In the genomic region with DNA sequence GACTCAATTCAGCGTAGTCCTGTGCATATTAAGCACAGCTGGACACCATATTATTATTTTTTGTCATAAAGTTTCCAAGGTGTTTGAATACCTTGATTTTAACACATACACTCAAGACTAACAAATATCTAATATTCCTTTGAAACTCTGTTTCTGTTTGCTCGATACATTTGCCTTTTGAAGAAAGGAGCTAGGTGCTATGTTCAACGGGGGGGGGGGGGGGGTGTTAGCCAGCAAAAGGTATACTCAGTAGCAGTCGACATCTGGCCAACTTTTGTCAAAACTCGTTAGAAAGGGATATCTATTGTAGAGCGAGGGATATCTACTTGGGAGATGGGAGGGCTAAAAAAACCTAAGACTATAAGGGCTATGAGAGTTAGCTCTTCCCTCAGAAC, we compare ENCODE assay signal across 9 mouse cellular contexts. TPM values are rescaled to one million over a fixed set of nuclear protein-coding genes. Genes with fewer than 3 reads are reported as not detected.
A peak's percentile ranks its signal among the peaks of the same experiment; 100 is the strongest.
DNase-seq lines count a peak whose midpoint lies in the region; ATAC-seq lines count a peak whose summit lies in the region.
"Had no signal": no experiment of that assay in that cellular context is flagged by ENCODE, and none has a peak within 500 bp of the region (broad histone marks: within the 10 kb centered on the region; RNA-seq: fewer than 3 reads in every experiment).

No protein-coding gene starts in this region.

- peak overlapping the region; percentile 93 for H3K4me2 ChIP-seq in heart, embryonic 14.5 days (ENCODE audit: low read length)
- peak overlapping the region; percentile 70 for H3K4me2 ChIP-seq in hindbrain, embryonic 12.5 days (replicated peaks)
- H3K4me2 ChIP-seq in midbrain, embryonic 12.5 days (replicated peaks): peak overlapping the region; percentile 75

- DNase-seq in heart, postnatal 36 days: no peak
- DNase-seq in Muller cell, postnatal 12 days (ENCODE audit: inconsistent ontology term): peak; percentile 11
- DNase-seq in thymus, postnatal 36 days: no peak
- no peak for DNase-seq in thymus, postnatal 25 days
- DNase-seq: lung, adult 18-20 months had no signal

- H3K27me3 ChIP-seq in heart, embryonic 14.5 days (ENCODE audit: control insufficient read depth, insufficient read depth, low read length): no peaks in the 10 kb centered on the region
- peaks cover 18% of the 10 kb centered on the region for H3K27me3 ChIP-seq in hindbrain, embryonic 12.5 days
- peaks cover 26% of the 10 kb centered on the region for H3K27me3 ChIP-seq in midbrain, embryonic 12.5 days

- H3K9me3 ChIP-seq in heart, embryonic 14.5 days (ENCODE audit: control insufficient read depth, low read length): no peaks in the 10 kb centered on the region
- no peaks in the 10 kb centered on the region for H3K9me3 ChIP-seq in hindbrain, embryonic 12.5 days (replicated peaks)
- no peaks in the 10 kb centered on the region for H3K9me3 ChIP-seq in midbrain, embryonic 12.5 days

- H3K4me1 ChIP-seq in heart, embryonic 14.5 days (ENCODE audit: control insufficient read depth in 2 of 2, insufficient read depth in 2 of 2, low read length in 2 of 2): peaks cover 23 to 57% of the 10 kb centered on the region in 2 experiments
- H3K4me1 ChIP-seq in hindbrain, embryonic 12.5 days: peaks cover 43% of the 10 kb centered on the region
- H3K4me1 ChIP-seq in midbrain, embryonic 12.5 days: peaks cover 59% of the 10 kb centered on the region

- 15% methylated on average over 6 of the region's 6 CpGs for WGBS in heart, embryonic 14.5 days
- 24% methylated on average over 6 of the region's 6 CpGs for WGBS in hindbrain, embryonic 12.5 days
- 28% methylated on average over 6 of the region's 6 CpGs for WGBS in midbrain, embryonic 12.5 days

- peak overlapping the region; percentile 47 to 99 for H3K27ac ChIP-seq in heart, embryonic 14.5 days (replicated peaks in 1 of 2; ENCODE audit: control insufficient read depth in 1 of 2, insufficient read depth in 1 of 2, low read depth in 2 of 2, low read length in 2 of 2)
- 0 out of 2 replicates have a peak overlapping the region, but pooled peaks have one; percentile 94 for H3K27ac ChIP-seq in hindbrain, embryonic 12.5 days
- H3K27ac ChIP-seq in midbrain, embryonic 12.5 days (replicated peaks): no peak overlapping the region

- intact Hi-C loops in heart, postnatal 36 days (cut with DNase I): loop anchor here (10.0 kb wide), 2 partner anchors 248 to 398 kb away; partner anchors contain the start of genes Aph1b and Gm10647

- H3K4me3 ChIP-seq in heart, embryonic 14.5 days (ENCODE audit: control insufficient read depth in 1 of 2, insufficient read depth in 1 of 2, low read depth in 1 of 2, low read length in 2 of 2): peak overlapping the region; percentile 57 to 92
- H3K4me3 ChIP-seq in hindbrain, embryonic 12.5 days: peak overlapping the region; percentile 75
- H3K4me3 ChIP-seq in midbrain, embryonic 12.5 days: peak overlapping the region; percentile 78

- no peak for ATAC-seq in heart, embryonic 14.5 days (ENCODE audit: insufficient number of reproducible peaks, insufficient read depth, low FRiP score, low read depth)
- no peak for ATAC-seq in hindbrain, embryonic 12.5 days (ENCODE audit: low FRiP score)
- no peak for ATAC-seq in midbrain, embryonic 12.5 days (ENCODE audit: low FRiP score, low read depth)
- ATAC-seq in erythroid progenitor cell, adult 5-6 weeks (replicated peaks; ENCODE audit: low FRiP score, poor library complexity, severe bottlenecking): no peak

- peaks cover 84% of the 10 kb centered on the region for H3K36me3 ChIP-seq in heart, embryonic 14.5 days (ENCODE audit: control insufficient read depth, insufficient read depth, low read length)
- H3K36me3 ChIP-seq in hindbrain, embryonic 12.5 days: no peaks in the 10 kb centered on the region
- no peaks in the 10 kb centered on the region for H3K36me3 ChIP-seq in midbrain, embryonic 12.5 days

- peak overlapping the region; percentile 99 for H3K9ac ChIP-seq in heart, embryonic 14.5 days (ENCODE audit: low read length)
- H3K9ac ChIP-seq in hindbrain, embryonic 12.5 days: peak overlapping the region; percentile 88
- H3K9ac ChIP-seq in midbrain, embryonic 12.5 days (replicated peaks): peak overlapping the region; percentile 82

RNA-seq across cellular contexts. Expression of gene Tpm1, which starts 6.4 kb away (rescaled TPM):
- polyA plus RNA-seq in heart, embryonic 14.5 days (2014; fragmentation: Nextera tagmentation; extraction: Ambion mirVana): 5,210 and 5,334 TPM in 2 replicates
- total RNA-seq in heart, postnatal 36 days (2021): over 10,000 TPM; 11,452 to 11,878 TPM
- polyA plus RNA-seq in hindbrain, embryonic 12.5 days (2016; fragmentation: Nextera tagmentation; extraction: Ambion mirVana): 396 and 527 TPM in 2 replicates
- polyA plus RNA-seq in midbrain, embryonic 12.5 days (2016; fragmentation: Nextera tagmentation; extraction: Ambion mirVana): 257 and 368 TPM in 2 replicates
- total RNA-seq in erythroid progenitor cell, adult 5-6 weeks (2015; ENCODE audit: low replicate concordance): 53.7 and 60.2 TPM in 2 replicates
- 68.7 and 75.5 TPM in 2 replicates for total RNA-seq in erythroid progenitor cell, adult 5-6 weeks (2017; ENCODE audit: low replicate concordance)
